Mouse (Mus musculus): ENCODE data around the gene Syt12.

- TF ChIP-seq CTCF (IDR thresholded peaks at IDR 0.05; ENCODE audit: low read depth, low read length) (no peak), POLR2A (IDR thresholded peaks at IDR 0.05; ENCODE audit: insufficient read depth, low read length) (no peak), EP300 (IDR thresholded peaks at IDR 0.05; ENCODE audit: insufficient read depth, low read depth, low read length) (no peak)
Observed at GRCm38 (mm10) chr19:4461981-4462380, 15.3 kb downstream of the Syt12 start.
